Mouse (Mus musculus): Measurements from ENCODE around the gene Mrgprh. TPM values are rescaled to one million over a fixed set of nuclear protein-coding genes. Genes with fewer than 3 reads are reported as not detected.

Mrgprh gene
- total RNA-seq, 2 experiments from 2014 or later: 0.25 to 0.37 TPM

GRCm38 (mm10) chr17:12915881-12916583 is 40.2 kb downstream of the Mrgprh start, which contains the start of gene Mrpl18:
TSS of gene Mrpl18 (minus strand) at chr17:12916345.
- peak; percentile 86 to 96 for DNase-seq (ENCODE audit: low spot score in 2 of 2)

- no peak for DNase-seq (ENCODE audit: low spot score in 2 of 2)
Observed at GRCm38 (mm10) chr17:12916588-12917380, 41.0 kb downstream of the Mrgprh start.

GRCm38 (mm10) chr17:12921073-12921472 is 45.2 kb downstream of the Mrgprh start:
- no peak for DNase-seq (ENCODE audit: low spot score in 2 of 2)

GRCm38 (mm10) chr17:12925001-12925400 is 49.2 kb downstream of the Mrgprh start:
- no peak for DNase-seq (ENCODE audit: low spot score in 2 of 2)

GRCm38 (mm10) chr17:12925703-12926180 is 49.9 kb downstream of the Mrgprh start:
- DNase-seq (ENCODE audit: low spot score in 2 of 2): no peak

Small RNA genes within 50 kb of the gene (microRNA-seq; reads per million reads assigned to microRNA genes)
- not detected for gene Gm24085

Other genes starting within 250 kb of the Mrgprh start
- 10 to 100 TPM in 1 of 2 experiments, 1 to 10 TPM in 1; 4.5 to 17.4 TPM for gene Slc22a1, start 200.2 kb upstream of the Mrgprh start, total RNA-seq (2021)
- gene Igf2r, start 106.4 kb upstream of the Mrgprh start, total RNA-seq (2021): 10 to 100 TPM; 76.4 to 82.0 TPM
- gene Mas1, start 7.9 kb upstream of the Mrgprh start, total RNA-seq (2021): not detected
- 1 to 10 TPM; 3.1 to 3.6 TPM for gene Pnldc1, start 34.2 kb downstream of the Mrgprh start, total RNA-seq (2021)
- 100 to 1,000 TPM; 256 to 260 TPM for gene Tcp1, start 39.7 kb downstream of the Mrgprh start, total RNA-seq (2021)
- 10 to 100 TPM; 86.7 to 89.9 TPM for gene Mrpl18, start 40.3 kb downstream of the Mrgprh start, total RNA-seq (2021)
- gene Acat3, start 64.6 kb downstream of the Mrgprh start, total RNA-seq (2021): 1 to 10 TPM in 1 of 2 experiments, under 1 TPM in 1; 0.87 to 6.9 TPM
- 10 to 100 TPM; 56.5 to 57.6 TPM for gene Acat2, start 84.7 kb downstream of the Mrgprh start, total RNA-seq (2021)
- 10 to 100 TPM; 78.3 to 79.2 TPM for gene Wtap, start 118.1 kb downstream of the Mrgprh start, total RNA-seq (2021)
- 100 to 1,000 TPM; 278 to 301 TPM for gene Sod2, start 130.8 kb downstream of the Mrgprh start, total RNA-seq (2021)
- under 1 TPM in 1 of 2 experiments, not detected in 1; 0.51 TPM for gene Gpr31b, start 176.3 kb downstream of the Mrgprh start, total RNA-seq (2021)
- gene Tcp10b, start 185.1 kb downstream of the Mrgprh start, total RNA-seq (2021): 1 to 10 TPM; 1.2 TPM